Mouse (Mus musculus) myocyte (in vitro differentiated cells): Measurements from ENCODE around the gene Utp3.

Source experiments
- POLR2A ChIP-seq: IDR thresholded peaks from one replicate; pipeline ENCODE4 v1.6.1; 2011; ENCODE audit warnings: low read depth, mild to moderate bottlenecking, control low read depth, moderate library complexity; ENCODE audit not compliant: insufficient read length
- POLR2AphosphoS2 ChIP-seq: IDR thresholded peaks from one replicate; pipeline ENCODE4 v1.6.1; 2011; ENCODE audit warnings: low read depth, control low read depth; ENCODE audit not compliant: insufficient read length
- SRF ChIP-seq: IDR thresholded peaks from one replicate; pipeline ENCODE4 v1.6.1; 2011; ENCODE audit warnings: low read depth; ENCODE audit not compliant: control insufficient read depth, insufficient read length
- TCF12 ChIP-seq: IDR thresholded peaks from one replicate; pipeline ENCODE4 v1.6.1; 2011; ENCODE audit warnings: mild to moderate bottlenecking, control low read depth; ENCODE audit not compliant: poor library complexity, insufficient read depth, severe bottlenecking
- USF1 ChIP-seq: IDR thresholded peaks from one replicate; pipeline ENCODE4 v1.6.1; 2011; ENCODE audit warnings: low read depth, mild to moderate bottlenecking, control low read depth, moderate library complexity

- TF ChIP-seq POLR2AphosphoS2 (no peak), POLR2A (no peak), TCF12 (no peak), USF1 (no peak), SRF (no peak)
These were observed 20.6 kb downstream of the Utp3 start for GRCm38 (mm10) chr5:88574829-88575228.
